Mouse (Mus musculus): Measurements from ENCODE around the gene Stim1.

- no peak for TF ChIP-seq CHD2 (IDR thresholded peaks at IDR 0.05; ENCODE audit: low read depth, low read length)
- 0 out of 2 replicates have a peak, but pooled peaks have one; percentile 39 for TF ChIP-seq HCFC1 (IDR thresholded peaks at IDR 0.05; ENCODE audit: borderline replicate concordance, insufficient read depth, low read length)
- no peak for TF ChIP-seq ZC3H11A (IDR thresholded peaks at IDR 0.05; ENCODE audit: borderline replicate concordance, low read depth, low read length)
These were observed 211.9 kb downstream of the Stim1 start for GRCm38 (mm10) chr7:102479368-102480078.

All from ES-E14 (cell line).